Mouse (Mus musculus): ENCODE measurements around the gene Agl. TPM values are rescaled to one million over a fixed set of nuclear protein-coding genes. Genes with fewer than 3 reads are reported as not detected.

The Agl gene
- polyA plus RNA-seq, 1 experiment from 2014 or later, result 121 TPM

GRCm38 (mm10) chr3:116832526-116833310 is 24.8 kb upstream of the Agl start:
- peak; percentile 48; the same call in 1 of the 2 replicates for ATAC-seq (ENCODE audit: insufficient number of reproducible peaks, insufficient read depth, low FRiP score, low read depth)
- Histone ChIP-seq H3K9ac (ENCODE audit: low read length) (no peak overlapping the region), H3K4me1 (ENCODE audit: control insufficient read depth in 2 of 2, insufficient read depth in 2 of 2, low read length in 2 of 2) (peaks cover 5% of the 10 kb centered on the region in 2 experiments), H3K4me2 (ENCODE audit: low read length) (no peak overlapping the region), H3K36me3 (ENCODE audit: control insufficient read depth, insufficient read depth, low read length) (no peaks in the 10 kb centered on the region), H3K4me3 (ENCODE audit: control insufficient read depth in 1 of 2, insufficient read depth in 1 of 2, low read depth in 1 of 2, low read length in 2 of 2) (no peak overlapping the region), H3K27me3 (ENCODE audit: control insufficient read depth, insufficient read depth, low read length) (no peaks in the 10 kb centered on the region), H3K9me3 (ENCODE audit: control insufficient read depth, low read length) (no peaks in the 10 kb centered on the region), H3K27ac (replicated peaks in 1 of 2; ENCODE audit: control insufficient read depth in 1 of 2, insufficient read depth in 1 of 2, low read depth in 2 of 2, low read length in 2 of 2) (peak overlapping the region; percentile 64; a peak in 3 of 4 replicates)
- 48% methylated on average over 7 of the region's 7 CpGs for WGBS

- Histone ChIP-seq H3K27me3 (ENCODE audit: control insufficient read depth, insufficient read depth, low read length) (no peaks in the 10 kb centered on the region), H3K9ac (ENCODE audit: low read length) (no peak overlapping the region), H3K9me3 (ENCODE audit: control insufficient read depth, low read length) (0 out of 2 replicates have a peak, but pooled peaks cover under 1% of the 10 kb centered on the region), H3K36me3 (ENCODE audit: control insufficient read depth, insufficient read depth, low read length) (no peaks in the 10 kb centered on the region), H3K4me1 (ENCODE audit: control insufficient read depth in 2 of 2, insufficient read depth in 2 of 2, low read length in 2 of 2) (peaks cover 5% of the 10 kb centered on the region in 2 experiments), H3K4me2 (ENCODE audit: low read length) (no peak overlapping the region), H3K4me3 (ENCODE audit: control insufficient read depth in 1 of 2, insufficient read depth in 1 of 2, low read depth in 1 of 2, low read length in 2 of 2) (no peak overlapping the region), H3K27ac (replicated peaks in 1 of 2; ENCODE audit: control insufficient read depth in 1 of 2, insufficient read depth in 1 of 2, low read depth in 2 of 2, low read length in 2 of 2) (no peak overlapping the region)
- no peak for ATAC-seq (ENCODE audit: insufficient number of reproducible peaks, insufficient read depth, low FRiP score, low read depth)
- 53% methylated on average over 5 of the region's 5 CpGs for WGBS
Observed at GRCm38 (mm10) chr3:116831324-116831723, 23.4 kb upstream of the Agl start.

- Histone ChIP-seq H3K27me3 (ENCODE audit: control insufficient read depth, insufficient read depth, low read length) (no peaks in the 10 kb centered on the region), H3K9ac (ENCODE audit: low read length) (no peak overlapping the region), H3K27ac (replicated peaks in 1 of 2; ENCODE audit: control insufficient read depth in 1 of 2, insufficient read depth in 1 of 2, low read depth in 2 of 2, low read length in 2 of 2) (no peak overlapping the region), H3K36me3 (ENCODE audit: control insufficient read depth, insufficient read depth, low read length) (no peaks in the 10 kb centered on the region), H3K9me3 (ENCODE audit: control insufficient read depth, low read length) (0 out of 2 replicates have a peak, but pooled peaks cover 3% of the 10 kb centered on the region), H3K4me3 (ENCODE audit: control insufficient read depth in 1 of 2, insufficient read depth in 1 of 2, low read depth in 1 of 2, low read length in 2 of 2) (no peak overlapping the region), H3K4me1 (ENCODE audit: control insufficient read depth in 2 of 2, insufficient read depth in 2 of 2, low read length in 2 of 2) (peaks cover 2 to 5% of the 10 kb centered on the region in 2 experiments; a peak in 3 of 4 replicates), H3K4me2 (ENCODE audit: low read length) (no peak overlapping the region)
- ATAC-seq (ENCODE audit: insufficient number of reproducible peaks, insufficient read depth, low FRiP score, low read depth), result no peak
- WGBS, result 83% methylated on average over 10 of the region's 10 CpGs
Observed at GRCm38 (mm10) chr3:116829274-116829920, 21.4 kb upstream of the Agl start.

GRCm38 (mm10) chr3:116826471-116827215 is 18.7 kb upstream of the Agl start:
- H3K9ac ChIP-seq (ENCODE audit: low read length), result no peak overlapping the region
- ATAC-seq (ENCODE audit: insufficient number of reproducible peaks, insufficient read depth, low FRiP score, low read depth), result no peak
- H3K36me3 ChIP-seq (ENCODE audit: control insufficient read depth, insufficient read depth, low read length), result no peaks in the 10 kb centered on the region
- WGBS, result 68% methylated on average over 4 of the region's 4 CpGs
- no peaks in the 10 kb centered on the region for H3K4me1 ChIP-seq (ENCODE audit: control insufficient read depth in 2 of 2, insufficient read depth in 2 of 2, low read length in 2 of 2)
- H3K9me3 ChIP-seq (ENCODE audit: control insufficient read depth, low read length), result 0 out of 2 replicates have a peak, but pooled peaks cover 3% of the 10 kb centered on the region
- no peak overlapping the region for H3K4me3 ChIP-seq (ENCODE audit: control insufficient read depth in 1 of 2, insufficient read depth in 1 of 2, low read depth in 1 of 2, low read length in 2 of 2)
- no peak overlapping the region for H3K27ac ChIP-seq (replicated peaks in 1 of 2; ENCODE audit: control insufficient read depth in 1 of 2, insufficient read depth in 1 of 2, low read depth in 2 of 2, low read length in 2 of 2)
- H3K4me2 ChIP-seq (ENCODE audit: low read length), result no peak overlapping the region
- no peaks in the 10 kb centered on the region for H3K27me3 ChIP-seq (ENCODE audit: control insufficient read depth, insufficient read depth, low read length)

- Histone ChIP-seq H3K4me3 (ENCODE audit: control insufficient read depth in 1 of 2, insufficient read depth in 1 of 2, low read depth in 1 of 2, low read length in 2 of 2) (no peak overlapping the region), H3K27me3 (ENCODE audit: control insufficient read depth, insufficient read depth, low read length) (no peaks in the 10 kb centered on the region), H3K9ac (ENCODE audit: low read length) (no peak overlapping the region), H3K27ac (replicated peaks in 1 of 2; ENCODE audit: control insufficient read depth in 1 of 2, insufficient read depth in 1 of 2, low read depth in 2 of 2, low read length in 2 of 2) (no peak overlapping the region), H3K4me2 (ENCODE audit: low read length) (no peak overlapping the region), H3K9me3 (ENCODE audit: control insufficient read depth, low read length) (no peaks in the 10 kb centered on the region), H3K4me1 (ENCODE audit: control insufficient read depth in 2 of 2, insufficient read depth in 2 of 2, low read length in 2 of 2) (peaks cover 0 to 12% of the 10 kb centered on the region in 2 experiments; a peak in 2 of 4 replicates), H3K36me3 (ENCODE audit: control insufficient read depth, insufficient read depth, low read length) (no peaks in the 10 kb centered on the region)
- ATAC-seq (ENCODE audit: insufficient number of reproducible peaks, insufficient read depth, low FRiP score, low read depth), result no peak
- WGBS, result 98% methylated on average over 6 of the region's 7 CpGs
Observed at GRCm38 (mm10) chr3:116817231-116817630, 9.3 kb upstream of the Agl start.

GRCm38 (mm10) chr3:116816674-116817215 is 8.8 kb upstream of the Agl start:
- Histone ChIP-seq H3K4me2 (ENCODE audit: low read length) (no peak overlapping the region), H3K4me1 (ENCODE audit: control insufficient read depth in 2 of 2, insufficient read depth in 2 of 2, low read length in 2 of 2) (peaks cover 0 to 14% of the 10 kb centered on the region in 2 experiments; a peak in 2 of 4 replicates), H3K27ac (replicated peaks in 1 of 2; ENCODE audit: control insufficient read depth in 1 of 2, insufficient read depth in 1 of 2, low read depth in 2 of 2, low read length in 2 of 2) (no peak overlapping the region), H3K9ac (ENCODE audit: low read length) (no peak overlapping the region), H3K9me3 (ENCODE audit: control insufficient read depth, low read length) (no peaks in the 10 kb centered on the region), H3K27me3 (ENCODE audit: control insufficient read depth, insufficient read depth, low read length) (no peaks in the 10 kb centered on the region), H3K4me3 (ENCODE audit: control insufficient read depth in 1 of 2, insufficient read depth in 1 of 2, low read depth in 1 of 2, low read length in 2 of 2) (no peak overlapping the region), H3K36me3 (ENCODE audit: control insufficient read depth, insufficient read depth, low read length) (no peaks in the 10 kb centered on the region)
- ATAC-seq (ENCODE audit: insufficient number of reproducible peaks, insufficient read depth, low FRiP score, low read depth), result no peak
- WGBS, result 64% methylated on average over 3 of the region's 3 CpGs

GRCm38 (mm10) chr3:116815916-116816315 is 8.0 kb upstream of the Agl start:
- Histone ChIP-seq H3K9me3 (ENCODE audit: control insufficient read depth, low read length) (no peaks in the 10 kb centered on the region), H3K27ac (replicated peaks in 1 of 2; ENCODE audit: control insufficient read depth in 1 of 2, insufficient read depth in 1 of 2, low read depth in 2 of 2, low read length in 2 of 2) (no peak overlapping the region), H3K4me2 (ENCODE audit: low read length) (no peak overlapping the region), H3K4me1 (ENCODE audit: control insufficient read depth in 2 of 2, insufficient read depth in 2 of 2, low read length in 2 of 2) (peaks cover 0 to 14% of the 10 kb centered on the region in 2 experiments; a peak in 2 of 4 replicates), H3K9ac (ENCODE audit: low read length) (no peak overlapping the region), H3K36me3 (ENCODE audit: control insufficient read depth, insufficient read depth, low read length) (no peaks in the 10 kb centered on the region), H3K4me3 (ENCODE audit: control insufficient read depth in 1 of 2, insufficient read depth in 1 of 2, low read depth in 1 of 2, low read length in 2 of 2) (no peak overlapping the region), H3K27me3 (ENCODE audit: control insufficient read depth, insufficient read depth, low read length) (no peaks in the 10 kb centered on the region)
- ATAC-seq (ENCODE audit: insufficient number of reproducible peaks, insufficient read depth, low FRiP score, low read depth), result no peak
- WGBS, result 77% methylated on average over 4 of the region's 4 CpGs
